Mouse (Mus musculus) left cerebral cortex, adult 11 months (tissue): ENCODE measurements around the gene Ptpn3.
A peak's percentile ranks its signal among the peaks of the same experiment; 100 is the strongest.

Experiments used
- DNase-seq: peaks from one replicate; pipeline ENCODE4 v3.0.0; 2022; ENCODE audit warnings: low spot score

Ptpn3 gene

GRCm38 (mm10) chr4:57301410-57302313, at the start of gene Ptpn3:
Gene Ptpn3, minus strand, starts transcription at chr4:57301837.
- peak; percentile 57 for DNase-seq

GRCm38 (mm10) chr4:57350541-57350940, 48.9 kb upstream of the Ptpn3 start:
- no peak for DNase-seq

GRCm38 (mm10) chr4:57343996-57344395, 42.4 kb upstream of the Ptpn3 start:
- no peak for DNase-seq

GRCm38 (mm10) chr4:57338923-57339322, 37.3 kb upstream of the Ptpn3 start:
- DNase-seq: no peak

GRCm38 (mm10) chr4:57338061-57338460, 36.4 kb upstream of the Ptpn3 start:
- DNase-seq: no peak

GRCm38 (mm10) chr4:57335000-57335666, 33.5 kb upstream of the Ptpn3 start:
- no peak for DNase-seq

GRCm38 (mm10) chr4:57333926-57334548, 32.4 kb upstream of the Ptpn3 start:
- DNase-seq: no peak

GRCm38 (mm10) chr4:57332511-57332910, 30.9 kb upstream of the Ptpn3 start:
- DNase-seq: no peak

GRCm38 (mm10) chr4:57320606-57321327, 19.1 kb upstream of the Ptpn3 start:
- no peak for DNase-seq

- DNase-seq: peak; percentile 54
These were observed 17.0 kb upstream of the Ptpn3 start for GRCm38 (mm10) chr4:57318525-57319212.

GRCm38 (mm10) chr4:57312256-57313166, 10.9 kb upstream of the Ptpn3 start:
- DNase-seq: no peak

- DNase-seq: no peak
These were observed 10.1 kb upstream of the Ptpn3 start for GRCm38 (mm10) chr4:57311750-57312149.

- DNase-seq: no peak
These were observed 6.8 kb upstream of the Ptpn3 start for GRCm38 (mm10) chr4:57308214-57309000.

GRCm38 (mm10) chr4:57307747-57308146, 6.1 kb upstream of the Ptpn3 start:
- DNase-seq: no peak

GRCm38 (mm10) chr4:57306260-57306659, 4.6 kb upstream of the Ptpn3 start:
- no peak for DNase-seq

GRCm38 (mm10) chr4:57305644-57306043, 4.0 kb upstream of the Ptpn3 start:
- no peak for DNase-seq

- no peak for DNase-seq
These were observed 898 bp downstream of the Ptpn3 start for GRCm38 (mm10) chr4:57300469-57301409.

GRCm38 (mm10) chr4:57299701-57300468, 1.8 kb downstream of the Ptpn3 start:
- no peak for DNase-seq
